Mouse (Mus musculus) midbrain, embryonic 13.5 days (tissue): Measurements from ENCODE around the gene Pgls. TPM values are rescaled to one million over a fixed set of nuclear protein-coding genes. Genes with fewer than 3 reads are reported as not detected.
A peak's percentile ranks its signal among the peaks of the same experiment; 100 is the strongest.

ENCODE experiments used
- ATAC-seq: fragments of 200-750 bp; cut with Nextera tagmentation; 2 replicates; pipeline ENCODE4 v1.8.0; 2017; ENCODE audit warnings: mild to moderate bottlenecking, moderate TSS enrichment, moderate library complexity
- H3K27ac ChIP-seq: fragments of 300-500 bp; sonication (generic); 2 replicates; pipeline ENCODE4 v1.5.1; 2015; ENCODE audit warnings: inconsistent platforms, mild to moderate bottlenecking, moderate library complexity
- H3K27me3 ChIP-seq: fragments of 300-500 bp; sonication (generic); 2 replicates; pipeline ENCODE4 v1.6.1; 2015; ENCODE audit warnings: mild to moderate bottlenecking, inconsistent platforms
- H3K36me3 ChIP-seq: fragments of 300-500 bp; sonication (generic); 2 replicates; pipeline ENCODE4 v1.6.1; 2015; ENCODE audit warnings: mild to moderate bottlenecking, inconsistent platforms
- H3K4me1 ChIP-seq: fragments of 300-500 bp; sonication (generic); replicated peaks from 2 replicates; pipeline ENCODE4 v1.6.1; 2015; ENCODE audit warnings: inconsistent platforms
- H3K4me2 ChIP-seq: fragments of 300-500 bp; sonication (generic); replicated peaks from 2 replicates; pipeline ENCODE4 v1.6.1; 2015; ENCODE audit warnings: moderate library complexity, mild to moderate bottlenecking, inconsistent platforms
- H3K4me3 ChIP-seq: fragments of 300-500 bp; sonication (generic); replicated peaks from 2 replicates; pipeline ENCODE4 v1.5.1; 2015; ENCODE audit warnings: mild to moderate bottlenecking, inconsistent platforms
- H3K9ac ChIP-seq: fragments of 300-500 bp; sonication (generic); replicated peaks from 2 replicates; pipeline ENCODE4 v1.6.1; 2015; ENCODE audit warnings: mild to moderate bottlenecking, inconsistent platforms
- H3K9me3 ChIP-seq: fragments of 300-500 bp; sonication (generic); 2 replicates; pipeline ENCODE4 v1.6.1; 2016; ENCODE audit warnings: mild to moderate bottlenecking, inconsistent platforms
- WGBS: fragments of 180-500 bp; shearing (Covaris S2); methylation state at CpG from one replicate; pipeline ENCODE4 v1.1.7; 2015; 5-methylcytosine and 5-hydroxymethylcytosine counted together
- polyA plus RNA-seq: library from polyadenylated mRNA; unstranded; fragments of >200 nt; fragmentation: Nextera tagmentation; extraction: Ambion mirVana; gene quantifications from 2 replicates; pipeline ENCODE4 v1.2.1, GENCODE M21; 2015

Pgls gene
- polyA plus RNA-seq, 1 experiment from 2014 or later, result 208 TPM

DNA sequence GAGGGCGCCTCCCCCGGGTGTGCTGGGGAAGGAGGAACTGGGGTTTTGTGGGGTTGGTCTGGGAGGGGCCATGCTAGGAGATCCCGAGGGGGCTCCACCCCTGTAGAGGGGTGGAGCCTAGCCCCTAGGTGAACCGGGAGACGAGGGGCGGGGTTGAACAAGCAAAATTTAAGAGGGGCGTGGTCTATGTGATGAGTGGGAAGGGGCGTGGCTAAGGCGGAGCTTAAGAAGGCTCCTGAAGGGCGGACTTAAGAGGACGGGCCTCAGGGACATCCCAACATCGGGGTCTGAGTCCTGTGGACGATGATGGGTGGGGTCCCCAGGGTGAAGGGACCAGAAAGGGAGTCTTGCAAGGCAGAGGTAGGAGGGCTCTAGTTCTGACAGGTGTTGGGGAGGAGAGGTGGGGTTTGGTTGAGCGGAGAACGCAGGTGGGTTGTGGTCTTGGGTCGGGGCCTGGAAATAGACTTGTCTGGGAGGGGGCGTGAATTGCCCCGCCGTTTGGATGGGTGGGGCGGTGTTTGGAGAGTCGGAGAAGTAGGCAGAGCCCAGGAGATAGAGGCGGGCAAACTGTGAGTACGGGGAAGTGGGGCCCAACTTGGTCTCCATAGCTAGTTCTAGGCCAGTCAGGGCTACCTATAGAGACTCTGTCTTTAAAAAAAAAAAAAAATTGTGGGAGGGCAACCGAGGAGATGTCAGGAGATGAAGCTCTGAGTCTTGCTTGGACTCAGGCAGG lies 32.9 kb upstream of the Pgls start:
- Histone ChIP-seq H3K9me3 (peaks cover 3% of the 10 kb centered on the region; the same call in 1 of the 2 replicates), H3K9ac (no peak overlapping the region), H3K4me1 (peaks cover 14% of the 10 kb centered on the region), H3K36me3 (no peaks in the 10 kb centered on the region), H3K27me3 (peaks cover 87% of the 10 kb centered on the region), H3K4me3 (peak overlapping the region; percentile 23), H3K27ac (no peak overlapping the region), H3K4me2 (peak overlapping the region; percentile 39)
- WGBS, result 2% methylated on average over 24 of the region's 24 CpGs
- no peak for ATAC-seq

DNA sequence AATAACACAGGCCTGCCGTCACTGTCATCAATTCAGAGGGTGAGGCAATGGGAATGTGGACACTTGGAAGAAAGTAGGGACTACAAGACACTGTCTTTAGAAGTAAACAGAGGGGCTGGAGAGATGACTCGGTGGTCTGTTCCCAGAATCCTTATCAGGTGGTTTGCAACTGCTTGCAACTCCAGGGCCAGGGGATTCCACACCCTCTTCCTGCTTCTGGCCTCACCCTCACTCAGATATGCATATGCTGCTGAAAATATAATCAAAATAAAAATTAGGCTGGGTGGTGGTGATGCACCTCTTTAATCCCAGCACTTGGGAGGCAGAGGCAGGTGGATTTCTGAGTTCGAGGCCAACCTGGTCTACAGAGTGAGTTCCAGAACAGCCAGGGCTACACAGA lies 31.9 kb upstream of the Pgls start:
- no peaks in the 10 kb centered on the region for H3K36me3 ChIP-seq
- H3K9ac ChIP-seq, result no peak overlapping the region
- ATAC-seq, result no peak
- H3K27me3 ChIP-seq, result peaks cover 88% of the 10 kb centered on the region
- no peak overlapping the region for H3K4me2 ChIP-seq
- WGBS, result 80% methylated on average over 3 of the region's 3 CpGs
- no peak overlapping the region for H3K27ac ChIP-seq
- peaks cover 4% of the 10 kb centered on the region; the same call in 1 of the 2 replicates for H3K9me3 ChIP-seq
- H3K4me3 ChIP-seq, result no peak overlapping the region
- peaks cover 14% of the 10 kb centered on the region for H3K4me1 ChIP-seq

DNA sequence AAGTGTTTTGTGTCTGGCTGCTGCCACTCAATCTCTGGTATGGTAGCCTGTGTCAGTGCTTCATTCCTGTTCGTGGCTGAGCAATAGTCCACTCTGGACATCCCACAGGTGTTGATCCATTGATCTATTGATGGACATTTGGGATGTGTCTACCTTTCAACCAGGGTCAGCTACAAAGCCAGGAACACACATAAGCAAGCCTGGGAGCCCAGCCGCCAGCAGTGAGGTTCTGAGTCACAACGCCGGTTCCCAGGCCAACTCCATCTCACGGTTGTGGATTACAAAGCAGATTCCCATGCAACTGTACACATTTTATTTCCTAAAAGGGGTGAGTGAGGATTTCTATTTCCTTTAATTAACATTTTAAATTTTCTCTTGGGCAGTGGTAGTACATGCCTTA lies 31.2 kb upstream of the Pgls start:
- Histone ChIP-seq H3K4me2 (no peak overlapping the region), H3K9ac (no peak overlapping the region), H3K27ac (no peak overlapping the region), H3K27me3 (peaks cover 82% of the 10 kb centered on the region), H3K36me3 (no peaks in the 10 kb centered on the region), H3K9me3 (peaks cover 4% of the 10 kb centered on the region; the same call in 1 of the 2 replicates), H3K4me1 (peaks cover 14% of the 10 kb centered on the region), H3K4me3 (no peak overlapping the region)
- ATAC-seq, result no peak
- 87% methylated on average over 5 of the region's 5 CpGs for WGBS

DNA sequence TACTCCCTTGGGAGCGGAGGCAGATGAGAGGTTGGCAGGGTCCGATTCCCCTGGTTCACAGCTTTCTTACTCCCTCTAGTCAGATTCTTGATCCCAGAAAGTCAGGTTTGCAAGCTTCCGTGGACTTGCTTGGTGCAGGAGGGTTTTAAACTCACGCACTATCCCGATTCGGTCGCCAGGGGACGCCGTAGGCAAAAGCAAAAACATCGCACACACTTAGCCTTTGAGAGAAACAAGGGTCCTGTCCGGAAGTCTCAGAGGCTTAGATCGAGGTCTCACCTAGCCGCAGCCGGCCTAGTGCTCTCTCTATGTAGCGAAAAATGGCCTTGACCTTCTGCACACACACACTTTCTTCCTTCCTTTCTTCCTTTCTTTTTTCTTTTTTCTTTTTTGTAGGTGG lies 30.6 kb upstream of the Pgls start:
- no peak overlapping the region for H3K4me3 ChIP-seq
- WGBS, result 4% methylated on average over 15 of the region's 15 CpGs
- peaks cover 4% of the 10 kb centered on the region; the same call in 1 of the 2 replicates for H3K9me3 ChIP-seq
- H3K4me2 ChIP-seq, result no peak overlapping the region
- H3K27ac ChIP-seq, result no peak overlapping the region
- peaks cover 14% of the 10 kb centered on the region for H3K4me1 ChIP-seq
- peaks cover 76% of the 10 kb centered on the region for H3K27me3 ChIP-seq
- no peak for ATAC-seq
- no peaks in the 10 kb centered on the region for H3K36me3 ChIP-seq
- H3K9ac ChIP-seq, result no peak overlapping the region

DNA sequence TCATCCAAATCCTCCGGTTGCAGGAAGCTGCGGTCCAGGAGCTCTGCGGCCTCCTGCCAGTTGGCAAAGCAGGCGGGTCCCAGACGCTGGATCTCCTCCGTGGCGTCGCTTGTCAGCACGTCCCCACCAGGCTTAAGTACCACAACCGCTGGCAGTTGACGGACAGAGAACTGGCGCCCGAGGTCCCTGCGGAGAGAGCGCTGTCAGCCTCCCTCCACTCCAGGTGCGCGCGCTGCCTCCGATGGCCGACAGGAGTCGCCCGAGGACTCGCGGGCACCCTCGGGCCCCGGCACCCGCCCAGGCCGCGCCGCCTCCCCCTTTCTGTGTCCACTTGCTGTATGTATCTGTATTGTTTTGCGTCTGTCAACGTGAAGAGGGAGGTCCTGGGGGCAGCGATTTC lies 29.2 kb upstream of the Pgls start:
- Histone ChIP-seq H3K27ac (no peak overlapping the region), H3K36me3 (no peaks in the 10 kb centered on the region), H3K27me3 (peaks cover 70% of the 10 kb centered on the region), H3K4me3 (peak overlapping the region; percentile 28), H3K9me3 (peaks cover 4% of the 10 kb centered on the region; the same call in 1 of the 2 replicates), H3K4me1 (peaks cover 14% of the 10 kb centered on the region), H3K4me2 (peak overlapping the region; percentile 43), H3K9ac (no peak overlapping the region; the same call in 1 of the 2 replicates)
- peak; percentile 67 for ATAC-seq
- 2% methylated on average over 33 of the region's 33 CpGs for WGBS

DNA sequence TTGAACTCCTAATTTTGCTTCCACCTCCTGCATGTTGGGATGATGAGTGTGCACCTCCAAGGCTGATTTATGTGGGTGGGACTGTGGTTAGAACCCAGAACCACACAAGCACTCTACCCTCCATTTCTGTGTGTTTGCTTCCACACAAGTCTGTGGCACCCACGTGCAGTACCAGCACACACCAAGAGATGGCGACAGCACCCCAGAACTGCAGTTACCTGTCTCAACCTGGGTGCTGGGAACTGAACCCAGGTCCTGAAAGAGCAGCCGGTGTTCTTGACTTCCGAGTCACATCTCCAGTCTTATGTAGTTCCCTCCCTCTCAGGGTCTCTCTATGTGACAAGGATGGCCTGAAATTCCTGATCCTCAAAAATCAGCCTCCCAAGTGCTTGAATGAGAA lies 28.0 kb upstream of the Pgls start:
- Histone ChIP-seq H3K9me3 (peaks cover 4% of the 10 kb centered on the region; the same call in 1 of the 2 replicates), H3K4me1 (peaks cover 13% of the 10 kb centered on the region), H3K4me3 (no peak overlapping the region), H3K4me2 (no peak overlapping the region), H3K9ac (no peak overlapping the region), H3K27me3 (peaks cover 69% of the 10 kb centered on the region), H3K27ac (no peak overlapping the region), H3K36me3 (no peaks in the 10 kb centered on the region)
- WGBS, result 90% methylated on average over 4 of the region's 4 CpGs
- ATAC-seq, result no peak

DNA sequence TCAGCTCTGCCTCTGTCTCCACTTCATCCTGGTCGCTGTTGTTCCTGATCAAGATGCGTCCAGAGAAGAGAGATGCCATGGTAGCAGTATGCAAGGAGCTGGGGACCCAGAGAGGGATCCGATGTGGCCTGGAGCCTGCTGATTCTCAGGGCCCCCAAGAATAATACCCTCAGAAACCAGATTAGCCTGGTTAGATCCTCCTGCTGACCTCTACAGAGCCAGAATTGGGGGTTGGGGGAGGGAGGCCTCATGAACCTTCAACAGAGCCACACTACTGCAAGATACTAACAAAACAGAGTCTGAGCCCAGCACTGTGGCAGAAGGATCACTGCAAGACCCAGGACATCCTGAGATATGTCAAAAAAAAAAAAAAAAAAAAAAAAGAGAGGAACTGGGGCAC lies 25.5 kb upstream of the Pgls start, which contains the start of gene Nxnl1:
Gene Nxnl1, minus strand, starts transcription at position 101 of the 400 bp plus-strand sequence.
- Histone ChIP-seq H3K4me3 (no peak within 1 kb of the TSS), H3K27ac (no peak within 1 kb of the TSS), H3K9ac (no peak within 1 kb of the TSS), H3K27me3 (peaks cover 45% of the 10 kb centered on the region), H3K36me3 (no peaks in the 10 kb centered on the region), H3K9me3 (peaks cover 4% of the 10 kb centered on the region; the same call in 1 of the 2 replicates), H3K4me1 (peaks cover 28% of the 10 kb centered on the region), H3K4me2 (no peak within 1 kb of the TSS)
- 49% methylated on average over 3 of the region's 3 CpGs for WGBS
- ATAC-seq, result no peak

DNA sequence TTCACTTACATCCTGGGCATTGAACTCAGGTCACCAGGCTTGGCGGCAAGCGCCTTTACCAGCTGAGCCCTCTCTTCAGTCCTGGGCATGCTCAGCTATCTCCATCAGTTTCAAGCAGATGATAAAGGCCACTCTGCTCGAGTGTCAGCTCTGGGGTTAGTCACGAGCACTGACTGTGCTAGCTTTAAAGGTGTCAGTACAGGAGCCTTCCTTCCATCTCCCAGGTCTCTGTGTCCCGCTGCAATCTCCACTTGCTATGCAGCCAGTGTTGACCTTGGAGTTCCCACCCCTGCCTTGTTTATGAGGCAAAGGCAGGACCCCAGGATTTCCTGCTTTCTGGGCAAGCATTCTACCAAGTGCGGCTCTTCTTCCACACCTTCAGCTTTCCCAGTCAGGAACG lies 24.4 kb upstream of the Pgls start:
- Histone ChIP-seq H3K9ac (no peak overlapping the region), H3K4me3 (no peak overlapping the region), H3K27me3 (peaks cover 34% of the 10 kb centered on the region), H3K4me2 (no peak overlapping the region), H3K4me1 (peaks cover 36% of the 10 kb centered on the region), H3K36me3 (no peaks in the 10 kb centered on the region), H3K9me3 (peaks cover 4% of the 10 kb centered on the region; the same call in 1 of the 2 replicates), H3K27ac (no peak overlapping the region)
- no peak for ATAC-seq
- 79% methylated on average over 7 of the region's 7 CpGs for WGBS

DNA sequence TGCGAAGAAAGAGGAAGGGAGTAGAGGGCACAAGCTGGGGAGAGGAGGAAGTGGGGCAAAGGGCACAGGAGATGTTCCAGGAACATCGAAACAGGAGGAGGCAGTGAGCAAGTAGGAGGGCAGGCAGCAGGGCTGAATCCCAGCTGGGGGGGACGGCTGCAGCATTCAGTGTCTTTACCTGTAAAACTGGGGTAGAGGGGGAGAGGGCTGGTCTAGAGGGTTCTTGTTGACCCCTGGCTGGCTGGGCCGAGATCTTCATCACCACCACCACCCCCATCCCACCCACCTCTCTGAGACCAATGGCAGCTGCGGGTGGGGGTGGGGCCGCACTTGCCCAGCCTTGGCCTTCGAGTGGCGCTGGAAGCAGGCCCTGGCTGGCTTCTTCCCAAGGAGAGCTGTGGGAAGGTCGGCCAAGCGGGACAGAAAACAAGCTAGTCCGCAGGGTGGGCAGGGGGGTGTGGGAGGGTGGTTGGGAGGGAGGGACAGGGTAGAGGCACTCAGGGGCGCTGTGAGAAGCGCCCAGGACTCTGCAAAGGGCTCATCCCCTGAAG lies 23.5 kb upstream of the Pgls start, which contains the start of gene Slc27a1:
Gene Slc27a1, plus strand, starts transcription at position 496 of the 551 bp plus-strand sequence.
- Histone ChIP-seq H3K9me3 (peaks cover 4% of the 10 kb centered on the region; the same call in 1 of the 2 replicates), H3K27ac (peak within 1 kb of the TSS; percentile 80), H3K36me3 (no peaks in the 10 kb centered on the region), H3K4me2 (peak within 1 kb of the TSS; percentile 82), H3K4me1 (peaks cover 40% of the 10 kb centered on the region), H3K9ac (peak within 1 kb of the TSS; percentile 78), H3K27me3 (peaks cover 25% of the 10 kb centered on the region), H3K4me3 (peak within 1 kb of the TSS; percentile 68)
- WGBS, result 11% methylated on average over 13 of the region's 13 CpGs
- ATAC-seq, result peak; percentile 3; the same call in 1 of the 2 replicates

DNA sequence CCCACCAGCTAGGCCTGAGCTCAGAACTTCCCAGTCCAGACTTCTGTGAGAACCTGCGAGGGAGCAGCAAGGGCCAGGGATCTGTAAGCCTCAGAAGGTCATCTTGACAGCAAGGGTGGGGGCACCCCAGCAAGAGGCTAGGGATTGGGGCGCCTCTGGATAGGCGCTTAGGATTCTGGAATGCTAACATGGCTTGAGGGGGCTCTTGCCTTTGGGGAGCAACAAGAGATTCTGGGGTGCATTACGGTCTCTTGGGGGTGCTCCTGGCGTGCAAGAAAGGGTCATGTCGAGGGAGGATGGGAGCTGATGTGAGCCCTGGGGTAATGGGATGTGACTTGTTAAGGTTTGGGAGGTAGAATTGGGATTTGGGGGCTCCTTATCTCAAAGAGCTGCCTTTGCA lies 23.0 kb upstream of the Pgls start:
- H3K9ac ChIP-seq, result peak overlapping the region; percentile 78
- peak; percentile 0; the same call in 1 of the 2 replicates for ATAC-seq
- H3K4me2 ChIP-seq, result peak overlapping the region; percentile 82
- H3K27me3 ChIP-seq, result peaks cover 22% of the 10 kb centered on the region
- peak overlapping the region; percentile 68 for H3K4me3 ChIP-seq
- H3K36me3 ChIP-seq, result no peaks in the 10 kb centered on the region
- H3K9me3 ChIP-seq, result peaks cover 3% of the 10 kb centered on the region; the same call in 1 of the 2 replicates
- WGBS, result 13% methylated on average over 6 of the region's 6 CpGs
- peaks cover 40% of the 10 kb centered on the region for H3K4me1 ChIP-seq
- H3K27ac ChIP-seq, result peak overlapping the region; percentile 80

DNA sequence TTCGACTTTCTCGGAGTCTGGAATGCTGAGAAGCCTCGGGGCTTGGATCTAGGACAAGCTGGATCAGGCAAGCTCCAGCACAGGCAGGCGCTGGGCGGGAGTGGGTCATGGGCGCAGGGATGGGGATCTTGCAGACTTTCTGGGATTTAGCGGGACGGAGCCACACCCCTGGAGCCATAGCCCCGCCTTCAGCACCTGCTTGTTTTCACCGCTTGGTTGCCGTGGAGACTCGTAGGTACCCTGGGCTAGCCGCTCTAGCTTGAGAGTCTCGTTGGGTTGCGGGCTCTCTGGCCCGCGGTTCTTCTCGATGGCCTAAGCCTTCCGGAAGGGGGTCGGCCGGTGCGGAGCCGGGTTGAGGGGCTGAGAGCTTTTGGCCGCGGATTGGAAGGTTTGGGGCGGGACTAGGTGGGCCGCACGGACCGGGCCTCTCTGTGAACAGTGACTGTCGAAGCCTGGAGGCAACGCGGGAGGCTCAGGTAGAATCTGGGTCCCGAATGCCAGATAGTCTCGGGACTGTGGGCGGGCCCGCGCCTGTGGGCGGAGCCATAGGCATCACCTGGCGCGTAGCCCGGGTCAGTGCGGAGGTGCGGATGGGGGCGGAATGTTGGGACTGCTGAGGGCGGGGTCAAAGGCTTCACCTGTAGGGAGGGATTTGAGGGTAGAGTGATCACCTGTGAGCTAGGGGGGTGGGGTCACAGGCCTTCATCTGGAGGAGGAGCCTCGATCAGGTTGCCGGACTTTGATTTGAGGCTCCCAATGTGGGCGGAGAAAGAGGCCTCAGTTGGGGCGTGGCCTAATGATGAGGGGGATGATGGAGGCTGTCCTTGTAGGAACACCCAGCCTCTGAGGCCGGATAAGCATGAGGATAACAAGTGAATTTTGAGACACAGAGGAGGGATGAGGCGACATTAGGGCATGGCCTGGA lies 22.3 kb upstream of the Pgls start:
- Histone ChIP-seq H3K4me3 (peak overlapping the region; percentile 68), H3K36me3 (no peaks in the 10 kb centered on the region), H3K4me1 (peaks cover 43% of the 10 kb centered on the region), H3K4me2 (peak overlapping the region; percentile 82), H3K9me3 (no peaks in the 10 kb centered on the region), H3K9ac (peak overlapping the region; percentile 78), H3K27ac (peak overlapping the region; percentile 80), H3K27me3 (peaks cover 20% of the 10 kb centered on the region)
- peak; percentile 87 for ATAC-seq
- under 1% methylated on average over 51 of the region's 51 CpGs for WGBS
